Mouse (Mus musculus) heart, embryonic 14.5 days (tissue): ENCODE measurements around the gene Gm884. TPM values are rescaled to one million over a fixed set of nuclear protein-coding genes. Genes with fewer than 3 reads are reported as not detected.

ENCODE experiments used
- ATAC-seq: fragments of 200-750 bp; cut with Nextera tagmentation; 2 replicates; pipeline ENCODE4 v1.8.0; 2017; ENCODE audit warnings: low read depth, moderate TSS enrichment; ENCODE audit not compliant: insufficient number of reproducible peaks, insufficient read depth, low FRiP score
- H3K27ac ChIP-seq, 2 experiments: fragments of 200-500 bp in 1 of 2; fragments of 300-500 bp in 1 of 2; sonication (generic) in 1 of 2; replicated peaks in 1 of 2; 2 replicates each; pipeline ENCODE4 v1.5.1; 2012 to 2014; ENCODE audit warnings: low read depth in 2 of 2, low read length in 2 of 2, control low read depth in 1 of 2, mild to moderate bottlenecking in 1 of 2, mixed read lengths in 1 of 2; ENCODE audit not compliant: control insufficient read depth in 1 of 2, insufficient read depth in 1 of 2
- H3K27me3 ChIP-seq: fragments of 300-500 bp; sonication (generic); 2 replicates; pipeline ENCODE4 v1.6.1; 2014; ENCODE audit warnings: mild to moderate bottlenecking, low read length, control low read depth; ENCODE audit not compliant: control insufficient read depth, insufficient read depth
- H3K36me3 ChIP-seq: fragments of 300-500 bp; sonication (generic); 2 replicates; pipeline ENCODE4 v1.6.1; 2014; ENCODE audit warnings: mild to moderate bottlenecking, control low read depth, low read length, mixed read lengths; ENCODE audit not compliant: control insufficient read depth, insufficient read depth
- H3K4me1 ChIP-seq, 2 experiments: fragments of 200-500 bp in 1 of 2; fragments of 300-500 bp in 1 of 2; sonication (generic) in 1 of 2; 2 replicates each; pipeline ENCODE4 v1.6.1; 2012 to 2014; ENCODE audit warnings: low read length in 2 of 2, control low read depth in 1 of 2, mixed read lengths in 1 of 2; ENCODE audit not compliant: control insufficient read depth in 2 of 2, insufficient read depth in 2 of 2
- H3K4me2 ChIP-seq: fragments of 300-500 bp; sonication (generic); 2 replicates; pipeline ENCODE4 v1.6.1; 2014; ENCODE audit warnings: mild to moderate bottlenecking, low read length
- H3K4me3 ChIP-seq, 2 experiments: fragments of 200-500 bp in 1 of 2; fragments of 300-500 bp in 1 of 2; sonication (generic) in 1 of 2; 2 replicates each; pipeline ENCODE4 v1.5.1; 2012 to 2014; ENCODE audit warnings: low read length in 2 of 2, mild to moderate bottlenecking in 2 of 2, control low read depth in 1 of 2, low read depth in 1 of 2, moderate library complexity in 1 of 2; ENCODE audit not compliant: control insufficient read depth in 1 of 2, insufficient read depth in 1 of 2
- H3K9ac ChIP-seq: fragments of 300-500 bp; sonication (generic); 2 replicates; pipeline ENCODE4 v1.6.1; 2014; ENCODE audit warnings: mild to moderate bottlenecking, low read length
- H3K9me3 ChIP-seq: fragments of 300-500 bp; sonication (generic); 2 replicates; pipeline ENCODE4 v1.6.1; 2016; ENCODE audit warnings: low read length, control low read depth; ENCODE audit not compliant: control insufficient read depth
- whole genome bisulfite sequencing: fragments of 180-500 bp; shearing (Covaris S2); extraction: QIAGEN DNeasy Blood & Tissue Kit; methylation state at CpG from one replicate; pipeline ENCODE4 v1.1.7; 2014; 5-methylcytosine and 5-hydroxymethylcytosine counted together
- polyA plus RNA-seq: library from polyadenylated mRNA; unstranded; fragments of >200 nt; fragmentation: Nextera tagmentation; extraction: Ambion mirVana; gene quantifications from 2 replicates; pipeline ENCODE4 v1.2.1, GENCODE M21; 2014

Gm884 gene
- polyA plus RNA-seq, 1 experiment from 2014 or later, result not detected

DNA sequence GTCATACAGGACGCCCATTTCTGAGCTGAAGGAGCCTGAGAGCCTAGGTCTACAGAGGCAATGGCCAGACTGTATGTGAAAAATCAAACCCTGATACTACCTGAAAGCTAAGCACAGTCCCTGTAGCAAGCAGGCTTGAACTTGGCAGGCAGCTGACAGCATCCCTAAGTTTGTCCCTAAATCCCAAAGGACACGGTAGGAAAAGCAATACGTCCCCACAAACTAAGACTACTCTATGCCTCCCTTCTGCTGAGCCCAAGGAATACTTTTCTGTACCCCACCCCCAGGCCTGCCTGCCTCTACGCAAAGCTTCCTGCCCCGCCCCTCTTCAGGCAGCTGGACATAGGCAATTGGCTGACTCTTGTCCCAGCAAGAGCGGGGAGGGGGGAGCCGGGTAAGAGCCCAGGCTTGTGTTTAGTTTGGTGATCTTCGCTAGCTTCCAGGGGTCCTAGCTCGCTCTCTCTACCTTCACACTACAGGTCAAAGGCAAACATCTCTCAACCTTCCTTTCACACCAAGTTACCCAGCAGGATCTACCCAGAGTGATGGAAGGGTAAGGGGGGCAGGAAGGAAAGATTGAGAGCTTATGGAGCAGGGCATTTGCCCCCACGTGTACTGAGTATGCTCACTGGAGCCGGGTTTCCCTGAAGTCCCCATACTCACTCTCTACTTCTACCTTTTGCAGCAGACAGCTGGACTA, 27.1 kb upstream of the Gm884 start:
- peaks cover 5 to 9% of the 10 kb centered on the region in 2 experiments; a peak in 3 of 4 replicates for H3K4me1 ChIP-seq
- H3K27ac ChIP-seq, result no peak overlapping the region
- H3K27me3 ChIP-seq, result peaks cover 67% of the 10 kb centered on the region
- H3K36me3 ChIP-seq, result no peaks in the 10 kb centered on the region
- H3K4me2 ChIP-seq, result no peak overlapping the region
- 10% methylated on average over 11 of the region's 11 CpGs for WGBS
- H3K9me3 ChIP-seq, result no peaks in the 10 kb centered on the region
- no peak overlapping the region for H3K4me3 ChIP-seq
- no peak for ATAC-seq
- H3K9ac ChIP-seq, result no peak overlapping the region

DNA sequence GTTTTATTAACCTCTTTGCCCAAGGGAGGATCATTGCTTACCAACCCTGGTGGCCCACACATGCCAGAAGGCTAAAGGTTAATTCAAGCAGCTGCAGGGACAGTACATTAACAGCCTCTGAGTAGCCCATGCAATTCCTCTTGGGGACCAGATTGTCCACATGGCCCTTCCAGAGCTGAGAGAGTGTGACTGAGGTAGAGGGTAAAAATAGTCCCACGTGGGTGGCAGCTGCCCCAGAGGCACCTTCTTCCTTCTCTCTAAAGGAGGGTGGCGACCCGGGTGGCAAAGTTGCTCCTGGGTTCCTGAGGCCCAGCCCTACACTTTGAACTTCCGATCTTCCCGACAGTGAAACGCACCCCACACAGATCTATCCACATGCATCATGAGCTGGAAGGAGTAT, 25.4 kb upstream of the Gm884 start:
- no peak overlapping the region for H3K4me3 ChIP-seq
- WGBS, result 79% methylated on average over 5 of the region's 6 CpGs
- no peak overlapping the region for H3K4me2 ChIP-seq
- H3K9me3 ChIP-seq, result no peaks in the 10 kb centered on the region
- no peak overlapping the region for H3K27ac ChIP-seq
- ATAC-seq, result no peak
- H3K36me3 ChIP-seq, result no peaks in the 10 kb centered on the region
- peaks cover 49% of the 10 kb centered on the region for H3K27me3 ChIP-seq
- H3K9ac ChIP-seq, result no peak overlapping the region
- peaks cover 5 to 9% of the 10 kb centered on the region in 2 experiments; a peak in 3 of 4 replicates for H3K4me1 ChIP-seq

DNA sequence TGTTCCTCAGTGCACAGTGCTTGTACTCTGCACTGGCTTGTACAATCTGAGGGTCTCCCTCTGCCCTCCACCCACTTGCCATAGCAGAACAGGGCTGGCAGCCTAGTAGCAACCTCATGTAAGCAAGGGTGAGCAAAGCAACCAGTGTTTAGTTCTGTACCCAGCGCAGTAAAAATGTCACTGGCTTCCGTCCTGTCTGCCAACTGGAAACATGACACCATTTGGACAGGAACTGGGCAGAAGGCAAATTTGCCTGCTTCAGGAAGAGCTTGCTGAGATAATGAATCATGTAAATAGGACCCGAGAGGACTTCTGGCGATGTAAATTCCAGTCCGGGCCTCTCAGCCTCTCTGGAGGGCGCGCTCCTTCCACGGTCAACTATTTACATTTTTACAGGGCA, 24.8 kb upstream of the Gm884 start:
- Histone ChIP-seq H3K9ac (no peak overlapping the region), H3K36me3 (no peaks in the 10 kb centered on the region), H3K4me1 (peaks cover 5 to 9% of the 10 kb centered on the region in 2 experiments; a peak in 3 of 4 replicates), H3K27me3 (peaks cover 46% of the 10 kb centered on the region), H3K4me2 (no peak overlapping the region), H3K4me3 (no peak overlapping the region), H3K9me3 (no peaks in the 10 kb centered on the region), H3K27ac (no peak overlapping the region)
- no peak for ATAC-seq
- WGBS, result 71% methylated on average over 8 of the region's 8 CpGs

DNA sequence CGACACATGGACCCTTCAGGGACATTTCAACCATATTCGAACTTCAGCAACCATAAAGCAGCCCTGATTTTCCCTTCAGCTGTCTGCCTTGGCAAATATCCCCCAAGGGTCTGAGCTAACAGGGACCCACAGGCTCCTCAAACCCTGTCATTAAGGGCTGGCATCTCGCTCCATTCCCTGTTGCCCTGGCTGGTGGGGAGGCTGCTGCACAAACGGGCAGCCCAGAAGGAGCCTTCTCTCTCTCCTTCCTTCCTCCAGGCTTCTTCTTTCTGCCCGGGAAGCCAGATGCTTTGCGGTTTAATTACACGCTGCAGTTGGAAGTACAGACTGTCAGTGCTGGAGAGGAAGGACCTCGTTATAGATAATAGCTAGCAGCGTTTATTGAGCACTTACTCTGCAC, 22.3 kb upstream of the Gm884 start:
- WGBS, result 68% methylated on average over 9 of the region's 9 CpGs
- no peaks in the 10 kb centered on the region for H3K4me1 ChIP-seq
- no peaks in the 10 kb centered on the region for H3K36me3 ChIP-seq
- no peaks in the 10 kb centered on the region for H3K9me3 ChIP-seq
- ATAC-seq, result no peak
- H3K4me2 ChIP-seq, result no peak overlapping the region
- peaks cover 40% of the 10 kb centered on the region for H3K27me3 ChIP-seq
- no peak overlapping the region for H3K27ac ChIP-seq
- H3K9ac ChIP-seq, result no peak overlapping the region
- no peak overlapping the region for H3K4me3 ChIP-seq

DNA sequence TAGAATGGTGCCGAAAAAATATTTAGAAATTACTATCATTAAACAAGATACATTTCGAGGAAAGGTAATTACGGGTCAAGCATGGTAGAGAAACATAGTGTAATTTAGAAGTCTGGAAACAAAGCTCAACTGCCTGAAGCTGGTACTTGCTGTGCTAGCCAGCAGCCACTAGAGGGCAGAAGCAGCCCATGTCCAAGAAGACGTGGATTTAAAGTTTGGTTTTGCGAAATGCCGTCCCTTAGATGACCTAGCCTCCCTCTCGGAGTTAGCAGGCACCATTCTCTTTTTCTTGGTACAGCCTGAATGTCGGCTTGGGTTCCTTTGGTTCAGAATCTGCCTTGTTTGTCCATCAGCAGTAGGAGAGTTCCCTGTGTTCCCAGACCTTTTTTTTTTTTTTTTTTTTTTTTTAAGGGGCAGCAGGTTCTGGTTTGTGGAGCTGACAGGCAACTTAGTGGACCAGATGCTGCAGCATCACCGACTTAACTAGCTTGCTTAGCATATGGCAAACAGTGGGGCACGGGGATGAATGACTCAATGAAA, 18.5 kb upstream of the Gm884 start:
- Histone ChIP-seq H3K4me2 (no peak overlapping the region), H3K9me3 (no peaks in the 10 kb centered on the region), H3K9ac (no peak overlapping the region), H3K4me3 (no peak overlapping the region), H3K27me3 (peaks cover 26% of the 10 kb centered on the region), H3K4me1 (no peaks in the 10 kb centered on the region), H3K36me3 (no peaks in the 10 kb centered on the region), H3K27ac (no peak overlapping the region)
- no peak for ATAC-seq
- 3% methylated on average over 10 of the region's 10 CpGs for WGBS

DNA sequence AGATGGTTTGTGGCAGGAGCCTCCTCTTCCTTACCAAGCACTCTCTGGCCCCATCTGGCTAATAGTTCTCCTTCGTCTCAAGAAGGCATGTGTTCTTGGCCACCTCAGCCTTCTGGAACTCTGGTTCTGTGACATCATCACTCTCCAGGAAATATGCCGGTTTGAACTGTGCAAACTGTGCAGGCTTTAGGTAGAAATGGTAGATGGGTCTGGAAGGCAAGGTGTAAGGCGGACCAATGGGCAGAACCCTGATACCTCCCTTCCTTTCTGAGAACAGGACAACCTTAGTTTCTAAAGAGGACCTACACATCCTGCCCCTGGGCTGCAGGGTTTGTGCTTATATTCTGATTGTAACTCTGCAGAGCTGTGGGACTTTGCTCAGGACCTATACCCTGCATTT, 17.9 kb upstream of the Gm884 start, which contains the start of gene Lyzl6:
Gene Lyzl6 (minus strand): TSS at position 101 of the 400 bp plus-strand sequence.
- H3K27me3 ChIP-seq, result peaks cover 23% of the 10 kb centered on the region
- H3K4me3 ChIP-seq, result no peak within 1 kb of the TSS
- H3K4me2 ChIP-seq, result no peak within 1 kb of the TSS
- H3K9me3 ChIP-seq, result no peaks in the 10 kb centered on the region
- no peak for ATAC-seq
- H3K36me3 ChIP-seq, result no peaks in the 10 kb centered on the region
- no peaks in the 10 kb centered on the region for H3K4me1 ChIP-seq
- 65% methylated on average over 3 of the region's 3 CpGs for WGBS
- no peak within 1 kb of the TSS for H3K9ac ChIP-seq
- no peak within 1 kb of the TSS for H3K27ac ChIP-seq

DNA sequence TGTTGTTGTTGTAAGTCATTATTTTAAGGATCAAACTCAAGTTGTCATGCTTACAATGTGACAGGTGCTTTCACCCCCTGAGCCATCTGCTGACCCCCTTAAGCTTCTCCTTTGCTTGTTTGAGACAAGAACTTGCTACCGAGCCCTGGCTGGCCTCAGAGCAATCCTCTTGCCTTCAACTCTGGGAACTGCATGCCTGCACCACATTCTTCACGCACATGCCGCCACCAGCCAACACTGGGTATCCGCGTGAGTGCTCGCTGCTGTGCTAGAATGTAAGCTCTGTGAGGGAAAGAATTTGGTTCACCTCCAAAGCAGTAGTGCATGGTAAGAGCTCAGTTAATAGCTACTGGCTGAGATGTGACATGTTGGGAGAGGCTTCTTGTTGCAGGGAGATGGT, 15.3 kb upstream of the Gm884 start:
- H3K4me3 ChIP-seq, result no peak overlapping the region
- H3K27me3 ChIP-seq, result peaks cover 22% of the 10 kb centered on the region
- H3K9ac ChIP-seq, result no peak overlapping the region
- 62% methylated on average over 6 of the region's 6 CpGs for WGBS
- no peaks in the 10 kb centered on the region for H3K36me3 ChIP-seq
- no peaks in the 10 kb centered on the region for H3K9me3 ChIP-seq
- ATAC-seq, result no peak
- H3K4me2 ChIP-seq, result no peak overlapping the region
- no peak overlapping the region for H3K27ac ChIP-seq
- H3K4me1 ChIP-seq, result no peaks in the 10 kb centered on the region

DNA sequence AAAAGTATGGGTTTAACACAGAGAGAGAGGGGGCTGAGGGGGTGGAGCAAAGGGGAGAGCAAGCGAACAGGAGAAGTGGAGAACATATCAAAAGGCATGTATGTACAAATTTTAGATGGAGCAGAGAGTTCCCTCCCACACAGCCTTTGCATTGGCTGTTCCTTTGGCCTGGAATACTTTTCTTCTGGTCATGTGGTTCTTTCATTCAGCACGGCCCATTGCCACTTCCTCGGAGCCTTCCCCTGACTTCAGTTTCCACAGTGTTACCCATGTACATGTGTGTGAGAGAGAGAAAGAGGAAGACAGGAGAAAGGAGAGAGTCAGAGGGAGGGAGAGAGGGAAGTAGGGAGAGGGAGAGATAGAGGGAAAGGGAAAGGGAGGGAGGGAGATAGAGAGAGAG, 14.5 kb upstream of the Gm884 start:
- 78% methylated on average over 3 of the region's 3 CpGs for WGBS
- Histone ChIP-seq H3K36me3 (no peaks in the 10 kb centered on the region), H3K9ac (no peak overlapping the region), H3K4me1 (no peaks in the 10 kb centered on the region), H3K4me3 (no peak overlapping the region), H3K27me3 (peaks cover 18% of the 10 kb centered on the region), H3K4me2 (no peak overlapping the region), H3K27ac (no peak overlapping the region), H3K9me3 (no peaks in the 10 kb centered on the region)
- no peak for ATAC-seq
